Mouse (Mus musculus) MEL (cell line): ENCODE measurements around the gene Map3k20. TPM values are rescaled to one million over a fixed set of nuclear protein-coding genes. Genes with fewer than 3 reads are reported as not detected.
A peak's percentile ranks its signal among the peaks of the same experiment; 100 is the strongest.

ENCODE experiments used
- DNase-seq: peaks from one replicate; pipeline ENCODE4 v3.0.0; 2011; ENCODE audit warnings: low read depth, low spot score
- H3K27ac ChIP-seq: 2 replicates; pipeline ENCODE4 v1.5.1; 2012; ENCODE audit warnings: low read depth, mild to moderate bottlenecking, control low read depth, low read length, moderate library complexity; ENCODE audit not compliant: control insufficient read depth
- H3K27me3 ChIP-seq, 2 experiments: fragments of 150-350 bp in 1 of 2; sonication (generic) in 1 of 2; 2 replicates each; pipeline ENCODE4 v1.6.1; 2012; ENCODE audit warnings: low read length in 2 of 2, mild to moderate bottlenecking in 2 of 2, improper control_type of control experiment in 1 of 2, moderate library complexity in 1 of 2; ENCODE audit not compliant: insufficient read depth in 2 of 2, control insufficient read depth in 1 of 2
- H3K36me3 ChIP-seq, 2 experiments: 2 replicates each; pipeline ENCODE4 v1.6.1; 2012 to 2014; ENCODE audit warnings: low read length in 2 of 2, improper control_type of control experiment in 1 of 2, inconsistent platforms in 1 of 2, mild to moderate bottlenecking in 1 of 2; ENCODE audit not compliant: insufficient read depth in 2 of 2, control insufficient read depth in 1 of 2
- H3K4me1 ChIP-seq, 2 experiments: fragments of 150-350 bp in 1 of 2; sonication (generic) in 1 of 2; 2 replicates each; pipeline ENCODE4 v1.6.1; 2012; ENCODE audit warnings: low read length in 2 of 2, improper control_type of control experiment in 1 of 2, mild to moderate bottlenecking in 1 of 2; ENCODE audit not compliant: insufficient read depth in 2 of 2, control insufficient read depth in 1 of 2
- H3K4me3 ChIP-seq, 2 experiments: fragments of 150-350 bp in 1 of 2; sonication (generic) in 1 of 2; 2 replicates each; pipeline ENCODE4 v1.5.1; 2012; ENCODE audit warnings: low read depth in 2 of 2, low read length in 2 of 2, mild to moderate bottlenecking in 2 of 2, moderate library complexity in 2 of 2, control low read depth in 1 of 2, improper control_type of control experiment in 1 of 2; ENCODE audit not compliant: control insufficient read depth in 1 of 2, insufficient read depth in 1 of 2
- H3K79me2 ChIP-seq: 2 replicates; pipeline ENCODE4 v1.6.1; 2012; ENCODE audit warnings: mild to moderate bottlenecking, low read length, moderate library complexity; ENCODE audit not compliant: control insufficient read depth, poor library complexity, insufficient read depth
- H3K9ac ChIP-seq: 2 replicates; pipeline ENCODE4 v1.6.1; 2012; ENCODE audit warnings: low read depth, mild to moderate bottlenecking, control low read depth, low read length, moderate library complexity; ENCODE audit not compliant: control insufficient read depth, poor library complexity, severe bottlenecking
- H3K9me3 ChIP-seq: fragments of 150-350 bp; sonication (generic); replicated peaks from 2 replicates; pipeline ENCODE4 v1.6.1; 2012; ENCODE audit warnings: mild to moderate bottlenecking, low read length, improper control_type of control experiment, moderate library complexity; ENCODE audit not compliant: insufficient read depth
- BHLHE40 ChIP-seq: IDR thresholded peaks from 2 replicates; pipeline ENCODE4 v1.6.1; 2012; ENCODE audit warnings: low read depth, mild to moderate bottlenecking, inconsistent platforms, low read length, improper control_type of control experiment, borderline replicate concordance
- CHD1 ChIP-seq: IDR thresholded peaks from 2 replicates; pipeline ENCODE4 v1.6.1; 2012; ENCODE audit warnings: low read depth, mild to moderate bottlenecking, inconsistent platforms, low read length, improper control_type of control experiment
- CHD2 ChIP-seq: IDR thresholded peaks from 2 replicates; pipeline ENCODE4 v1.6.1; 2011; ENCODE audit warnings: low read length, improper control_type of control experiment
- CTCF ChIP-seq, 3 experiments: IDR thresholded peaks in 2 of 3; conservative IDR thresholded peaks in 1 of 3; 2 replicates each; pipeline ENCODE4 v1.5.1; 2011 to 2012; ENCODE audit warnings: low read length in 3 of 3, low read depth in 2 of 3, mild to moderate bottlenecking in 2 of 3, improper control_type of control experiment in 1 of 3, inconsistent platforms in 1 of 3, mixed read lengths in 1 of 3, moderate library complexity in 1 of 3; ENCODE audit not compliant: control insufficient read depth in 1 of 3, insufficient read depth in 1 of 3, poor library complexity in 1 of 3, severe bottlenecking in 1 of 3
- E2F4 ChIP-seq: IDR thresholded peaks from 2 replicates; pipeline ENCODE4 v1.6.1; 2011; ENCODE audit warnings: low read depth, low read length, improper control_type of control experiment, borderline replicate concordance
- ELF1 ChIP-seq: IDR thresholded peaks from 2 replicates; pipeline ENCODE4 v1.6.1; 2014; ENCODE audit warnings: low read depth, mild to moderate bottlenecking, inconsistent platforms, low read length, improper control_type of control experiment, moderate library complexity
- EP300 ChIP-seq, 2 experiments: IDR thresholded peaks; 2 replicates each; pipeline ENCODE4 v1.6.1; 2011; ENCODE audit warnings: improper control_type of control experiment in 2 of 2, low read length in 2 of 2, low read depth in 1 of 2, mild to moderate bottlenecking in 1 of 2
- ETS1 ChIP-seq: IDR thresholded peaks from 2 replicates; pipeline ENCODE4 v1.6.1; 2012; ENCODE audit warnings: low read depth, mild to moderate bottlenecking, inconsistent platforms, low read length, improper control_type of control experiment, moderate library complexity
- GATA1 ChIP-seq: IDR thresholded peaks from 2 replicates; pipeline ENCODE4 v1.6.1; 2011; ENCODE audit warnings: low read depth, low read length, improper control_type of control experiment
- HCFC1 ChIP-seq: IDR thresholded peaks from 2 replicates; pipeline ENCODE4 v1.6.1; 2012; ENCODE audit warnings: low read depth, mild to moderate bottlenecking, inconsistent platforms, low read length, improper control_type of control experiment, moderate library complexity
- JUND ChIP-seq: IDR thresholded peaks from 2 replicates; pipeline ENCODE4 v1.6.1; 2011; ENCODE audit warnings: low read depth, mild to moderate bottlenecking, improper control_type of control experiment, low read length
- MAFK ChIP-seq: IDR thresholded peaks from 2 replicates; pipeline ENCODE4 v1.6.1; 2011; ENCODE audit warnings: low read depth, mild to moderate bottlenecking, low read length, improper control_type of control experiment, borderline replicate concordance
- MAZ ChIP-seq: IDR thresholded peaks from 2 replicates; pipeline ENCODE4 v1.6.1; 2012; ENCODE audit warnings: low read depth, mild to moderate bottlenecking, inconsistent platforms, low read length, improper control_type of control experiment
- MEF2A ChIP-seq: IDR thresholded peaks from 2 replicates; pipeline ENCODE4 v1.6.1; 2014; ENCODE audit warnings: low read depth, mild to moderate bottlenecking, inconsistent platforms, low read length, improper control_type of control experiment; ENCODE audit not compliant: poor library complexity, insufficient replicate concordance, severe bottlenecking; ENCODE audit errors: extremely low read depth
- MYB ChIP-seq: IDR thresholded peaks from 2 replicates; pipeline ENCODE4 v1.6.1; 2011; ENCODE audit warnings: mild to moderate bottlenecking, low read depth, low read length, improper control_type of control experiment
- MYC ChIP-seq: IDR thresholded peaks from 2 replicates; pipeline ENCODE4 v1.6.1; 2011; ENCODE audit warnings: low read depth, mild to moderate bottlenecking, low read length, improper control_type of control experiment, moderate library complexity
- POLR2A ChIP-seq, 2 experiments: IDR thresholded peaks; 2 replicates each; pipeline ENCODE4 v1.6.1; 2011 to 2012; ENCODE audit warnings: low read length in 2 of 2, mild to moderate bottlenecking in 2 of 2, control low read depth in 1 of 2, improper control_type of control experiment in 1 of 2, low read depth in 1 of 2, moderate library complexity in 1 of 2; ENCODE audit not compliant: control insufficient read depth in 1 of 2, insufficient read depth in 1 of 2, poor library complexity in 1 of 2
- POLR2AphosphoS2 ChIP-seq: IDR thresholded peaks from 2 replicates; pipeline ENCODE4 v1.6.1; 2011; ENCODE audit warnings: low read length, improper control_type of control experiment
- POLR2AphosphoS5 ChIP-seq: IDR thresholded peaks from 2 replicates; pipeline ENCODE4 v1.6.1; 2012; ENCODE audit warnings: low read depth, borderline replicate concordance, mild to moderate bottlenecking, inconsistent platforms, low read length, moderate library complexity, mixed read lengths
- RCOR1 ChIP-seq: IDR thresholded peaks from 2 replicates; pipeline ENCODE4 v1.6.1; 2012; ENCODE audit warnings: low read depth, mild to moderate bottlenecking, inconsistent platforms, low read length, improper control_type of control experiment
- SIN3A ChIP-seq: IDR thresholded peaks from 2 replicates; pipeline ENCODE4 v1.6.1; 2012; ENCODE audit warnings: low read length, improper control_type of control experiment, inconsistent platforms
- TCF12 ChIP-seq: IDR thresholded peaks from 2 replicates; pipeline ENCODE4 v1.6.1; 2014; ENCODE audit warnings: low read depth, mild to moderate bottlenecking, inconsistent platforms, low read length, improper control_type of control experiment, moderate library complexity
- UBTF ChIP-seq: IDR thresholded peaks from 2 replicates; pipeline ENCODE4 v1.6.1; 2012; ENCODE audit warnings: low read depth, mild to moderate bottlenecking, inconsistent platforms, low read length, improper control_type of control experiment, moderate library complexity, borderline replicate concordance; ENCODE audit not compliant: insufficient read depth
- USF1 ChIP-seq: IDR thresholded peaks from 2 replicates; pipeline ENCODE4 v1.6.1; 2014; ENCODE audit warnings: low read depth, mild to moderate bottlenecking, inconsistent platforms, low read length, improper control_type of control experiment, moderate library complexity
- USF2 ChIP-seq, 2 experiments: IDR thresholded peaks; 2 replicates each; pipeline ENCODE4 v1.6.1; 2011 to 2012; ENCODE audit warnings: improper control_type of control experiment in 2 of 2, low read length in 2 of 2, borderline replicate concordance in 1 of 2, inconsistent platforms in 1 of 2, low read depth in 1 of 2, mild to moderate bottlenecking in 1 of 2; ENCODE audit not compliant: insufficient read depth in 1 of 2
- ZMIZ1 ChIP-seq: IDR thresholded peaks from 2 replicates; pipeline ENCODE4 v1.6.1; 2012; ENCODE audit warnings: low read depth, mild to moderate bottlenecking, inconsistent platforms, low read length, improper control_type of control experiment, moderate library complexity
- ZNF384 ChIP-seq: IDR thresholded peaks from 2 replicates; pipeline ENCODE4 v1.6.1; 2012; ENCODE audit warnings: low read depth, mild to moderate bottlenecking, inconsistent platforms, low read length, improper control_type of control experiment
- polyA plus RNA-seq, 2 experiments: library from polyadenylated mRNA; stranded (reverse) in 1 of 2; unstranded in 1 of 2; fragments of >175 nt in 1 of 2; fragments of >200 nt in 1 of 2; gene quantifications; 2 replicates each; pipeline versions ENCODE4 v1.2.1 to v1.2.4; 2012; ENCODE audit warnings: low replicate concordance in 2 of 2, low read depth in 1 of 2; ENCODE audit not compliant: insufficient read length in 2 of 2, insufficient read depth in 1 of 2, missing spikeins in 1 of 2
- total RNA-seq: library from RNA; depleted of rRNA; stranded (reverse); fragments of 300-350 nt; gene quantifications from 2 replicates; pipeline ENCODE4 v1.2.3, GENCODE M21; 2012

Map3k20 gene
- total and polyA plus RNA-seq, 3 experiments = 7.4 to 9.6 TPM; not detected in 1

GRCm38 (mm10) chr2:72464376-72465014 is 179.1 kb downstream of the Map3k20 start:
- no peaks in the 10 kb centered on the region for H3K27me3 ChIP-seq
- H3K27ac ChIP-seq = peak overlapping the region; percentile 43
- peak; percentile 76 for DNase-seq

DNA sequence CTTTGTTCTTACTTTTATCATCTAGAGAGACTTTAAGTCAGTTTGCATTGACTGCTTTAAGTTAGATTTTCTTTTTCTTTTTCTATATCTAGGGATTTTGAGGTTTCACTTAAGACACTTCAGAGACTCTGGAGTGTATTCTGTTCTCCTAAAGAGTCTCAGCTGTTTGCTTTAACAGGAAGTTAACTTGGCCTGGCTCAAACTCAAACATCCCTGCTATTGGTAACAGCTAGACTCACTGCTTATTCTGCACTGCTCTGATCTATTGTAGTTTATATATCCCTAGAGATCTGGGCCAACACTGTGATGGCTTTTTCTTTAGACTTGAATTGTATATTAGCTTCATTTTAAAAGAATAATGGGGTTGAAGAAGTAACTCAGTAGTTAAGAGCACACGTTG is 182.2 kb downstream of the Map3k20 start:
- no peak for TF ChIP-seq POLR2A (IDR thresholded peaks at IDR 0.05; ENCODE audit: control insufficient read depth in 1 of 2, insufficient read depth in 1 of 2, low read depth in 1 of 2, low read length in 2 of 2, poor library complexity in 1 of 2)
- no peak for TF ChIP-seq MEF2A
- no peak for TF ChIP-seq MYC
- TF ChIP-seq E2F4 = no peak
- no peak for TF ChIP-seq USF1
- TF ChIP-seq ELF1 = no peak
- no peak for TF ChIP-seq MAZ
- TF ChIP-seq GATA1 = no peak
- TF ChIP-seq POLR2AphosphoS2 = no peak
- TF ChIP-seq EP300 (IDR thresholded peaks at IDR 0.05; ENCODE audit: low read depth in 1 of 2, low read length in 2 of 2) = no peak
- no peak for TF ChIP-seq BHLHE40
- TF ChIP-seq MYB = no peak
- TF ChIP-seq SIN3A = no peak
- no peak for TF ChIP-seq ZMIZ1
- TF ChIP-seq USF2 (IDR thresholded peaks at IDR 0.05; ENCODE audit: borderline replicate concordance in 1 of 2, insufficient read depth in 1 of 2, low read depth in 1 of 2, low read length in 2 of 2) = no peak
- no peak for TF ChIP-seq JUND
- no peak for TF ChIP-seq HCFC1
- DNase-seq = no peak

More at GRCm38 (mm10) chr2:72464376-72465014, 179.1 kb downstream of the Map3k20 start:
- Histone ChIP-seq H3K4me1 (peaks cover 4 to 5% of the 10 kb centered on the region in 2 experiments; a peak in 3 of 4 replicates), H3K9me3 (no peaks in the 10 kb centered on the region), H3K36me3 (peaks cover 0 to 7% of the 10 kb centered on the region in 2 experiments; a peak in 2 of 4 replicates), H3K79me2 (no peaks in the 10 kb centered on the region), H3K9ac (peak overlapping the region; percentile 58), H3K4me3 (peak overlapping the region; percentile 26 to 77)
- no peak for TF ChIP-seq POLR2AphosphoS5
- peak; percentile 86 for TF ChIP-seq GATA1
- TF ChIP-seq MEF2A = no peak
- TF ChIP-seq ZNF384 = no peak
- TF ChIP-seq TCF12 = 0 out of 2 replicates have a peak, but pooled peaks have one; percentile 25
- 0 out of 2 replicates have a peak, but pooled peaks have one; percentile 37 for TF ChIP-seq HCFC1
- no peak for TF ChIP-seq UBTF
- peak; percentile 59; the same call in 1 of the 2 replicates for TF ChIP-seq ELF1
- TF ChIP-seq MAFK = no peak
- peak; percentile 69 for TF ChIP-seq RCOR1
- no peak for TF ChIP-seq CHD2
- TF ChIP-seq ETS1 = peak; percentile 58; the same call in 1 of the 2 replicates
- no peak for TF ChIP-seq CTCF (IDR thresholded peaks at IDR 0.05 in 2 of 3, conservative IDR thresholded peaks at IDR 0.05 in 1 of 3; ENCODE audit: control insufficient read depth in 1 of 3, insufficient read depth in 1 of 3, low read depth in 2 of 3, low read length in 3 of 3, poor library complexity in 1 of 3, severe bottlenecking in 1 of 3)
- peak; percentile 69; the same call in 1 of the 2 replicates for TF ChIP-seq JUND
- no peak for TF ChIP-seq CHD1
- TF ChIP-seq SIN3A = peak; percentile 55; the same call in 1 of the 2 replicates
- peak; percentile 57; the same call in 1 of the 2 replicates for TF ChIP-seq MYC
- no peak for TF ChIP-seq USF2 (IDR thresholded peaks at IDR 0.05; ENCODE audit: borderline replicate concordance in 1 of 2, insufficient read depth in 1 of 2, low read depth in 1 of 2, low read length in 2 of 2)
- no peak for TF ChIP-seq MAZ
- peak; percentile 60 to 89 for TF ChIP-seq EP300 (IDR thresholded peaks at IDR 0.05; ENCODE audit: low read depth in 1 of 2, low read length in 2 of 2)

More for the DNA sequence above, 182.2 kb downstream of the Map3k20 start:
- no peaks in the 10 kb centered on the region for H3K79me2 ChIP-seq
- H3K9me3 ChIP-seq = no peaks in the 10 kb centered on the region
- H3K9ac ChIP-seq = no peak overlapping the region
- H3K4me1 ChIP-seq = peaks cover 4 to 18% of the 10 kb centered on the region in 2 experiments; a peak in 3 of 4 replicates
- H3K4me3 ChIP-seq = no peak overlapping the region
- H3K27ac ChIP-seq = no peak overlapping the region
- H3K27me3 ChIP-seq = no peaks in the 10 kb centered on the region
- peaks cover 0 to 18% of the 10 kb centered on the region in 2 experiments; a peak in 2 of 4 replicates for H3K36me3 ChIP-seq
